Comparison of ENCODE assay signal across 8 mouse cellular contexts in genomic region chr6:56808656-56809055, GRCm38 (mm10). TPM values are rescaled to one million over a fixed set of nuclear protein-coding genes. Genes with fewer than 3 reads are reported as not detected.
A peak's percentile ranks its signal among the peaks of the same experiment; 100 is the strongest.
DNase-seq lines count a peak whose midpoint lies in the region; ATAC-seq and TF ChIP-seq lines count a peak whose summit lies in the region.

No protein-coding gene starts in this region.

- DNase-seq in frontal cortex, postnatal 25 days (ENCODE audit: low spot score in 2 of 2): no peak
- no peak for DNase-seq in ES-E14 (ENCODE audit: low read depth, low spot score)
- peak; percentile 19 to 53 for DNase-seq in cerebellum, postnatal 25 days
- DNase-seq in heart, adult 9 months (ENCODE audit: low spot score in 2 of 2): peak; percentile 38 to 49

- peaks cover 16% of the 10 kb centered on the region for H3K27me3 ChIP-seq in kidney, embryonic 15.5 days
- peaks cover 2% of the 10 kb centered on the region; the same call in 1 of the 2 replicates for H3K27me3 ChIP-seq in liver, embryonic 16.5 days (ENCODE audit: control insufficient read depth, insufficient read depth, low read depth, low read length)
- 0 out of 2 replicates have a peak, but pooled peaks cover 3% of the 10 kb centered on the region for H3K27me3 ChIP-seq in neural tube, embryonic 15.5 days (replicated peaks)

- H3K4me1 ChIP-seq in ES-E14 (ENCODE audit: control insufficient read depth in 2 of 2, insufficient read depth in 2 of 2, low read length in 2 of 2, poor library complexity in 1 of 2): no peaks in the 10 kb centered on the region
- no peaks in the 10 kb centered on the region for H3K4me1 ChIP-seq in kidney, embryonic 15.5 days
- H3K4me1 ChIP-seq in liver, embryonic 16.5 days (ENCODE audit: control insufficient read depth, low read depth, low read length): no peaks in the 10 kb centered on the region
- H3K4me1 ChIP-seq in neural tube, embryonic 15.5 days: no peaks in the 10 kb centered on the region

- no peak overlapping the region for H3K9ac ChIP-seq in ES-E14 (ENCODE audit: insufficient read depth, low read depth, low read length, poor library complexity, severe bottlenecking)
- H3K9ac ChIP-seq in kidney, embryonic 15.5 days: no peak overlapping the region
- no peak overlapping the region for H3K9ac ChIP-seq in liver, embryonic 16.5 days (ENCODE audit: low read depth, low read length)
- H3K9ac ChIP-seq in neural tube, embryonic 15.5 days (replicated peaks): no peak overlapping the region

- in situ Hi-C loops in ES-E14 (cut with MboI; ENCODE audit: low sequenced_read_pairs in 2 of 2, unreplicated experiment in 2 of 2): loop anchor here in 1 of 2 experiments (10.0 to 25.0 kb wide), 2 partner anchors 96 to 729 kb away; partner anchors contain the start of gene Ppm1k

- peak; percentile 86 for ATAC-seq in frontal cortex, adult (ENCODE audit: low TSS enrichment)
- peak; percentile 76 for ATAC-seq in kidney, embryonic 15.5 days (replicated peaks; ENCODE audit: low FRiP score)
- peak; percentile 64; the same call in 1 of the 2 replicates for ATAC-seq in liver, embryonic 16.5 days (ENCODE audit: low read depth)
- peak; percentile 93 for ATAC-seq in neural tube, embryonic 15.5 days (ENCODE audit: low FRiP score)

- H3K4me3 ChIP-seq in ES-E14 (ENCODE audit: insufficient read depth in 1 of 2, low read depth in 1 of 2, low read length in 2 of 2, poor library complexity in 1 of 2, severe bottlenecking in 1 of 2): no peak overlapping the region
- no peak overlapping the region for H3K4me3 ChIP-seq in kidney, embryonic 15.5 days (replicated peaks)
- no peak overlapping the region for H3K4me3 ChIP-seq in liver, embryonic 16.5 days (ENCODE audit: low read depth, low read length)
- no peak overlapping the region for H3K4me3 ChIP-seq in neural tube, embryonic 15.5 days (replicated peaks)

- 13% methylated on average over 3 of the region's 3 CpGs for whole genome bisulfite sequencing in kidney, embryonic 15.5 days
- 15% methylated on average over 3 of the region's 3 CpGs for WGBS in liver, embryonic 16.5 days (ENCODE audit: insufficient replicate concordance)
- WGBS in neural tube, embryonic 15.5 days: 8% methylated on average over 3 of the region's 3 CpGs

- H3K9me3 ChIP-seq in ES-E14 (ENCODE audit: control insufficient read depth, insufficient read depth, low read depth, low read length): no peaks in the 10 kb centered on the region
- no peaks in the 10 kb centered on the region for H3K9me3 ChIP-seq in kidney, embryonic 15.5 days (replicated peaks)
- H3K9me3 ChIP-seq in liver, embryonic 16.5 days (replicated peaks; ENCODE audit: control insufficient read depth, low read length): no peaks in the 10 kb centered on the region
- H3K9me3 ChIP-seq in neural tube, embryonic 15.5 days (replicated peaks): no peaks in the 10 kb centered on the region

- no peaks in the 10 kb centered on the region for H3K36me3 ChIP-seq in ES-E14 (ENCODE audit: control insufficient read depth, insufficient read depth, low read length, poor library complexity, severe bottlenecking)
- no peaks in the 10 kb centered on the region for H3K36me3 ChIP-seq in kidney, embryonic 15.5 days
- H3K36me3 ChIP-seq in liver, embryonic 16.5 days (ENCODE audit: control insufficient read depth, insufficient read depth): no peaks in the 10 kb centered on the region
- H3K36me3 ChIP-seq in neural tube, embryonic 15.5 days: no peaks in the 10 kb centered on the region

- H3K4me2 ChIP-seq in kidney, embryonic 15.5 days: no peak overlapping the region
- no peak overlapping the region for H3K4me2 ChIP-seq in liver, embryonic 16.5 days (ENCODE audit: low read depth, low read length)
- H3K4me2 ChIP-seq in neural tube, embryonic 15.5 days: no peak overlapping the region

- H3K27ac ChIP-seq in ES-E14 (ENCODE audit: insufficient read depth, low read depth, low read length, poor library complexity, severe bottlenecking): no peak overlapping the region
- H3K27ac ChIP-seq in kidney, embryonic 15.5 days: no peak overlapping the region
- H3K27ac ChIP-seq in liver, embryonic 16.5 days (ENCODE audit: low read length): no peak overlapping the region
- H3K27ac ChIP-seq in neural tube, embryonic 15.5 days (replicated peaks): no peak overlapping the region

TF ChIP-seq in ES-E14, 5 proteins besides CTCF, POLR2A, EP300 and RAD21:
- TF ChIP-seq ZNF384 (IDR thresholded peaks at IDR 0.05; ENCODE audit: low read depth, low read length) (no peak), ZC3H11A (IDR thresholded peaks at IDR 0.05; ENCODE audit: borderline replicate concordance, low read depth, low read length) (peak; percentile 84)

RNA-seq across cellular contexts. Expression of gene Kbtbd2, which starts 11.0 kb away (rescaled TPM):
- total RNA-seq in ES-E14 (2012; rRNA removed): 19.8 and 24.8 TPM in 2 replicates
- 32.6 and 35.7 TPM in 2 replicates for polyA plus RNA-seq in kidney, embryonic 15.5 days (2015; fragmentation: Nextera tagmentation; extraction: Ambion mirVana)
- 14.6 and 15.1 TPM in 2 replicates for polyA plus RNA-seq in liver, embryonic 16.5 days (2015; fragmentation: Nextera tagmentation; extraction: Ambion mirVana)
- 28.9 and 31.1 TPM in 2 replicates for polyA plus RNA-seq in neural tube, embryonic 15.5 days (2015; fragmentation: Nextera tagmentation; extraction: Ambion mirVana)

RNA-seq across cellular contexts. Expression of gene Fkbp9, which starts 23.2 kb away (rescaled TPM):
- 204 and 345 TPM in 2 replicates for total RNA-seq in ES-E14 (2012; rRNA removed)
- polyA plus RNA-seq in kidney, embryonic 15.5 days (2015; fragmentation: Nextera tagmentation; extraction: Ambion mirVana): 118 and 129 TPM in 2 replicates
- 22.1 and 23.9 TPM in 2 replicates for polyA plus RNA-seq in liver, embryonic 16.5 days (2015; fragmentation: Nextera tagmentation; extraction: Ambion mirVana)
- polyA plus RNA-seq in neural tube, embryonic 15.5 days (2015; fragmentation: Nextera tagmentation; extraction: Ambion mirVana): 44.6 and 53.1 TPM in 2 replicates

Comparison
In these comparisons a context has a peak if more than half of its experiments do, and no peak if none do; other contexts are left out.
1. DNase-seq: peak in cerebellum, postnatal 25 days (2 of 2) and heart, adult 9 months (2 of 2); none in frontal cortex, postnatal 25 days (0 of 2) and ES-E14 (single experiment).
2. Peak in every context shown above with its lines, with median percentiles within 50 percentile points of each other: ATAC-seq.